8 mouse cellular contexts compared by ENCODE assay signal in genomic region chr6:66962582-66963043, GRCm38 (mm10).
A peak's percentile ranks its signal among the peaks of the same experiment; 100 is the strongest.
DNase-seq lines count a peak whose midpoint lies in the region; ATAC-seq lines count a peak whose summit lies in the region.

No protein-coding gene starts in this region.

- no peak overlapping the region for H3K4me3 ChIP-seq in hindbrain, embryonic 14.5 days (replicated peaks; ENCODE audit: low read length)
- H3K4me3 ChIP-seq in stomach, embryonic 15.5 days (replicated peaks) = no peak overlapping the region

- 0 out of 2 replicates have a peak, but pooled peaks cover 4% of the 10 kb centered on the region for H3K4me1 ChIP-seq in hindbrain, embryonic 14.5 days (replicated peaks; ENCODE audit: control insufficient read depth, insufficient read depth, low read length)
- peaks cover 3% of the 10 kb centered on the region; the same call in 1 of the 2 replicates for H3K4me1 ChIP-seq in stomach, embryonic 15.5 days

- ATAC-seq in hindbrain, embryonic 14.5 days (ENCODE audit: low FRiP score) = peak; percentile 87
- peak; percentile 61; the same call in 1 of the 2 replicates for ATAC-seq in stomach, embryonic 15.5 days (ENCODE audit: insufficient read depth, low FRiP score, low read depth)

- intact Hi-C loops in left cerebral cortex, postnatal 10 days (cut with DNase I) = loop anchor here (2.0 kb wide), 1 partner anchor 196 kb away; no protein-coding TSS in a partner anchor

- H3K9me3 ChIP-seq in hindbrain, embryonic 14.5 days (ENCODE audit: control insufficient read depth, low read length) = no peaks in the 10 kb centered on the region
- H3K9me3 ChIP-seq in stomach, embryonic 15.5 days = no peaks in the 10 kb centered on the region

- H3K4me2 ChIP-seq in hindbrain, embryonic 14.5 days (replicated peaks) = no peak overlapping the region
- H3K4me2 ChIP-seq in stomach, embryonic 15.5 days = no peak overlapping the region

- WGBS in hindbrain, embryonic 14.5 days = 35% methylated on average over 2 of the region's 2 CpGs
- 28% methylated on average over 2 of the region's 2 CpGs for WGBS in stomach, embryonic 15.5 days

- no peaks in the 10 kb centered on the region for H3K27me3 ChIP-seq in hindbrain, embryonic 14.5 days (ENCODE audit: control insufficient read depth, insufficient read depth, low read length)
- no peaks in the 10 kb centered on the region for H3K27me3 ChIP-seq in stomach, embryonic 15.5 days (replicated peaks)

- DNase-seq in urinary bladder, postnatal 14 days (ENCODE audit: low spot score) = peak; percentile 49
- no peak for DNase-seq in urinary bladder, postnatal 10 days (ENCODE audit: low spot score)
- DNase-seq in cerebellum, adult 8-10 months = peak; percentile 38
- DNase-seq in forelimb bud, embryonic 11.5 days (ENCODE audit: low read depth, low spot score) = peak; percentile 57
- DNase-seq in hindbrain, embryonic 14.5 days (ENCODE audit: low spot score) = peak; percentile 84
- peak; percentile 27 to 40 for DNase-seq in left cerebral cortex, postnatal 10 days (ENCODE audit: extremely low spot score in 1 of 2, low spot score in 2 of 2)
- peak; percentile 69 for DNase-seq in mesoderm, embryonic 11.5 days (ENCODE audit: low read depth, low spot score)

- no peak overlapping the region for H3K9ac ChIP-seq in hindbrain, embryonic 14.5 days
- no peak overlapping the region for H3K9ac ChIP-seq in stomach, embryonic 15.5 days

- H3K27ac ChIP-seq in hindbrain, embryonic 14.5 days = no peak overlapping the region
- H3K27ac ChIP-seq in stomach, embryonic 15.5 days = no peak overlapping the region

- no peaks in the 10 kb centered on the region for H3K36me3 ChIP-seq in hindbrain, embryonic 14.5 days (replicated peaks; ENCODE audit: control insufficient read depth, insufficient read depth)
- no peaks in the 10 kb centered on the region for H3K36me3 ChIP-seq in stomach, embryonic 15.5 days
